Mouse (Mus musculus): ENCODE results near the gene Gal3st2.

GRCm38 (mm10) chr1:93811495-93812039, 49.5 kb upstream of the Gal3st2 start:
- TF ChIP-seq POLR2A (IDR thresholded peaks at IDR 0.05; ENCODE audit: insufficient read depth, low read depth, low read length) (no peak), CTCF (IDR thresholded peaks at IDR 0.05; ENCODE audit: insufficient read depth, low read depth, low read length) (no peak)
